Mouse (Mus musculus) midbrain, embryonic 10.5 days (tissue): ENCODE measurements around the gene Hadhb. TPM values are rescaled to one million over a fixed set of nuclear protein-coding genes. Genes with fewer than 3 reads are reported as not detected.

Source experiments
- DNase-seq: peaks from one replicate; pipeline ENCODE4 v3.0.0-alpha.2; 2017; ENCODE audit warnings: low spot score
- H3K27ac ChIP-seq: fragments of 300-500 bp; sonication (generic); replicated peaks from 2 replicates; pipeline ENCODE4 v1.5.1; 2016; ENCODE audit warnings: mild to moderate bottlenecking
- H3K27me3 ChIP-seq: fragments of 300-500 bp; sonication (generic); 2 replicates; pipeline ENCODE4 v1.6.1; 2016; ENCODE audit warnings: low read depth, mild to moderate bottlenecking; ENCODE audit not compliant: poor library complexity, severe bottlenecking
- H3K36me3 ChIP-seq: fragments of 300-500 bp; sonication (generic); 2 replicates; pipeline ENCODE4 v1.6.1; 2016; ENCODE audit warnings: mild to moderate bottlenecking, moderate library complexity
- H3K4me1 ChIP-seq: fragments of 300-500 bp; sonication (generic); 2 replicates; pipeline ENCODE4 v1.6.1; 2016
- H3K4me3 ChIP-seq: fragments of 300-500 bp; sonication (generic); 2 replicates; pipeline ENCODE4 v1.5.1; 2016; ENCODE audit warnings: mild to moderate bottlenecking, moderate library complexity
- H3K9me3 ChIP-seq: fragments of 300-500 bp; sonication (generic); replicated peaks from 2 replicates; pipeline ENCODE4 v1.6.1; 2016; ENCODE audit warnings: mild to moderate bottlenecking
- WGBS: fragments of 180-500 bp; shearing (Covaris S2); methylation state at CpG from one replicate; pipeline ENCODE4 v1.1.7; 2016; 5-methylcytosine and 5-hydroxymethylcytosine counted together
- polyA plus RNA-seq: library from polyadenylated mRNA; unstranded; fragments of >200 nt; fragmentation: Nextera tagmentation; extraction: Ambion mirVana; gene quantifications from 2 replicates; pipeline ENCODE4 v1.2.1, GENCODE M21; 2016

The Hadhb gene
- polyA plus RNA-seq, 1 experiment from 2014 or later = 104 TPM

GRCm38 (mm10) chr5:30135711-30136231, 19.3 kb upstream of the Hadhb start:
- H3K36me3 ChIP-seq = peaks cover 89% of the 10 kb centered on the region
- H3K27me3 ChIP-seq = no peaks in the 10 kb centered on the region
- H3K9me3 ChIP-seq = no peaks in the 10 kb centered on the region
- no peak for DNase-seq
- H3K4me3 ChIP-seq = no peak overlapping the region
- H3K4me1 ChIP-seq = no peaks in the 10 kb centered on the region
- 92% methylated on average over 11 of the region's 11 CpGs for WGBS
- no peak overlapping the region for H3K27ac ChIP-seq

- Histone ChIP-seq H3K4me1 (no peaks in the 10 kb centered on the region), H3K4me3 (no peak overlapping the region), H3K27ac (no peak overlapping the region), H3K27me3 (no peaks in the 10 kb centered on the region), H3K9me3 (no peaks in the 10 kb centered on the region), H3K36me3 (peaks cover 92% of the 10 kb centered on the region)
- DNase-seq = no peak
- 93% methylated on average over 9 of the region's 9 CpGs for WGBS
Measured at GRCm38 (mm10) chr5:30137271-30137670, 17.8 kb upstream of the Hadhb start.

- Histone ChIP-seq H3K27me3 (no peaks in the 10 kb centered on the region), H3K4me3 (no peak overlapping the region), H3K4me1 (no peaks in the 10 kb centered on the region), H3K9me3 (no peaks in the 10 kb centered on the region), H3K27ac (no peak overlapping the region), H3K36me3 (peaks cover 92% of the 10 kb centered on the region)
- DNase-seq = no peak
- 90% methylated on average over 4 of the region's 4 CpGs for WGBS
Measured at GRCm38 (mm10) chr5:30138193-30138592, 16.9 kb upstream of the Hadhb start.

DNA sequence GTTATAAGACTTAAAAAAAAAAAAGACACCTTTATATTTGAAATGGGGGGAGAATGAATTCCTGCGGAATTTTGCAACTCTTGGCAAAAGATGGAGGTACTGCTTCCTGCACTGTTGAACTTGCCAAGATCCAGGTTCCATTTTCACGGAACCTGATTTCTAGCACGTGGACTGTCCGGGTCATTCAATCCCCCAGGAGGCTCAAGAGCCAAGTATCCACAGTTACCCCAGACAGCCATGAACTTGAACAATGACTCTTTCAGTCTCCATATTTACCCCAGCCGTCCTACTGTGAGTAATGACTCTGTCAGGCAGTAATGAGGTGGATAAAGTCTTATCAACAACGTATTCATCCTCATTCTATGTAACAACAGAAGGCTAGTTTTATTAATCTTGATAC, 8.5 kb upstream of the Hadhb start:
- Histone ChIP-seq H3K9me3 (no peaks in the 10 kb centered on the region), H3K36me3 (peaks cover 49% of the 10 kb centered on the region), H3K4me1 (no peaks in the 10 kb centered on the region), H3K27ac (no peak overlapping the region), H3K27me3 (no peaks in the 10 kb centered on the region), H3K4me3 (no peak overlapping the region)
- WGBS = 95% methylated on average over 6 of the region's 6 CpGs
- no peak for DNase-seq

DNA sequence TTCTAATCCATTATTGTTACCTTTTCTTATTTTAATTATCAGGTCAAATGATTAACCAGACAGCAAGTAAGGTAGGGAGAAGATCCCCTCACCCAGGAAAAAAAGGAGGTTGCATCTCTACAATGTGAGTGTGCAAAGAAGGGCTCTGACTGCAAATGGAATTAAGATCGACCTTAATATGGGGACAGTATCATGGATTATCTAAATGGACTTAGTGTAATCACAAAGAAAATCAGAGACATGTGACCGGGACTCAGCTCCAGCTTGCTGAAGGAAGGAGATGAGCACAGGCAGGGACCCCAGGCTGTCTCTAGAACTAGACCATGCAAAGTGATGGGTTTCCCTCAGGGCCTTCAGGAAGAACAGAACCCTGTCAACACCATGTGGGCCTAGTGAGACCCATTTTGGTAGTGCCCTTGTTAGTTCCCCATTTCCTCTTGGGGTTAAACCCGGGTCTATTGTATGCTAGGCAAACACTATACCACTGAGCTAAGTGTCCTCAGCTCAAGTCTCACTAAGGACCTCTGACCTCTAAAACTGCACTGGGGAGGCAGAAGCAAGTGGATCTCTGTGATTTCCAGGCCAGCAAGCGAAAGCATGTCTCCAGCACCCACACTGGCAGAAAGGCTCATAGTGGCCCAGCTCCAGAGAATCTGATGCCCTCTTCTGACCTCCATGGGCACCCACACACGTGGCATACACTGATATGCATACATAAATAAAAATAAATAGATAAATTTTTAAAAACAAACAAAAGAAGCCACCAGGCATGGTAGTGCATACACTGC, 6.7 kb upstream of the Hadhb start:
- Histone ChIP-seq H3K9me3 (no peaks in the 10 kb centered on the region), H3K36me3 (peaks cover 31% of the 10 kb centered on the region), H3K27me3 (no peaks in the 10 kb centered on the region), H3K4me3 (no peak overlapping the region), H3K4me1 (no peaks in the 10 kb centered on the region), H3K27ac (no peak overlapping the region)
- 89% methylated on average over 5 of the region's 5 CpGs for WGBS
- no peak for DNase-seq

- WGBS = 90% methylated on average over 4 of the region's 4 CpGs
- DNase-seq = no peak
- no peaks in the 10 kb centered on the region for H3K27me3 ChIP-seq
- H3K9me3 ChIP-seq = no peaks in the 10 kb centered on the region
- peaks cover 2% of the 10 kb centered on the region for H3K36me3 ChIP-seq
- H3K4me3 ChIP-seq = no peak overlapping the region
- H3K4me1 ChIP-seq = peaks cover 20% of the 10 kb centered on the region
- H3K27ac ChIP-seq = no peak overlapping the region
Measured at GRCm38 (mm10) chr5:30152007-30152406, 3.0 kb upstream of the Hadhb start.

- Histone ChIP-seq H3K36me3 (no peaks in the 10 kb centered on the region), H3K4me3 (no peak overlapping the region), H3K27ac (no peak overlapping the region), H3K27me3 (no peaks in the 10 kb centered on the region), H3K4me1 (peaks cover 20% of the 10 kb centered on the region), H3K9me3 (no peaks in the 10 kb centered on the region)
- no peak for DNase-seq
- WGBS = 94% methylated on average over 1 of the region's 1 CpGs
Measured at GRCm38 (mm10) chr5:30152413-30152812, 2.6 kb upstream of the Hadhb start.

GRCm38 (mm10) chr5:30153222-30153621, 1.8 kb upstream of the Hadhb start:
- Histone ChIP-seq H3K4me3 (no peak overlapping the region), H3K27me3 (no peaks in the 10 kb centered on the region), H3K27ac (no peak overlapping the region), H3K9me3 (no peaks in the 10 kb centered on the region), H3K36me3 (no peaks in the 10 kb centered on the region), H3K4me1 (peaks cover 20% of the 10 kb centered on the region)
- 94% methylated on average over 2 of the region's 2 CpGs for WGBS
- DNase-seq = no peak

- Histone ChIP-seq H3K27ac (peak overlapping the region; percentile 99), H3K4me3 (peak overlapping the region; percentile 81), H3K27me3 (no peaks in the 10 kb centered on the region), H3K36me3 (no peaks in the 10 kb centered on the region), H3K4me1 (peaks cover 20% of the 10 kb centered on the region), H3K9me3 (no peaks in the 10 kb centered on the region)
- WGBS = 27% methylated on average over 4 of the region's 4 CpGs
- no peak for DNase-seq
Measured at GRCm38 (mm10) chr5:30154013-30154412, 1.0 kb upstream of the Hadhb start.

DNA sequence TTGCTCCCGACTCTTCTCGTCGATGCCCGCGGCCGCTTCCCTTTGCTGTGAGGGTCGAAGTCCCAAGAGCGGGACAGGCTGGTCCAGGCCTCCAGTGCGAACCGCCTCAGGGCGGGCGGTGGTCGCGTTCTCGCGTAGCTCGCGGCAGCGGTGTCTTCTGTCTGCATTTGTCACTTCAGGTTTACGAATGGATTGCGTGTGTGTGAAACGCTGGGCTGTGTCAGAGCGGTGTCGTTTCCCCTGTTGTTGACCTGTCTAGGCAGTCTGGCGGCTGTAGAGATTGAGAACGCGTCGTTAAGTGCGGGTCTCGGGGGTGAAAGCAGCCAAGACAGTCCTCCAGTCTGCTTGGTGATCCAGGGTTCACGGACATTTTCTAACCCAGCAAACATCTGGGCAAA, 346 bp downstream of the Hadhb start:
- WGBS = under 1% methylated on average over 31 of the region's 31 CpGs
- Histone ChIP-seq H3K9me3 (no peaks in the 10 kb centered on the region), H3K27me3 (no peaks in the 10 kb centered on the region), H3K4me3 (peak overlapping the region; percentile 81), H3K36me3 (no peaks in the 10 kb centered on the region), H3K27ac (peak overlapping the region; percentile 99), H3K4me1 (peaks cover 20% of the 10 kb centered on the region)
- DNase-seq = no peak

GRCm38 (mm10) chr5:30155821-30156629, 977 bp downstream of the Hadhb start:
- no peaks in the 10 kb centered on the region for H3K36me3 ChIP-seq
- peak overlapping the region; percentile 99 for H3K27ac ChIP-seq
- H3K4me1 ChIP-seq = peaks cover 20% of the 10 kb centered on the region
- H3K9me3 ChIP-seq = no peaks in the 10 kb centered on the region
- peak overlapping the region; percentile 81 for H3K4me3 ChIP-seq
- no peak for DNase-seq
- WGBS = 41% methylated on average over 13 of the region's 13 CpGs
- H3K27me3 ChIP-seq = no peaks in the 10 kb centered on the region

- DNase-seq = no peak
- Histone ChIP-seq H3K4me3 (no peak overlapping the region), H3K9me3 (no peaks in the 10 kb centered on the region), H3K27ac (no peak overlapping the region), H3K36me3 (0 out of 2 replicates have a peak, but pooled peaks cover 4% of the 10 kb centered on the region), H3K4me1 (peaks cover 15% of the 10 kb centered on the region), H3K27me3 (no peaks in the 10 kb centered on the region)
- 89% methylated on average over 6 of the region's 6 CpGs for WGBS
Measured at GRCm38 (mm10) chr5:30159601-30160000, 4.6 kb downstream of the Hadhb start.

- Histone ChIP-seq H3K4me1 (0 out of 2 replicates have a peak, but pooled peaks cover 3% of the 10 kb centered on the region), H3K9me3 (no peaks in the 10 kb centered on the region), H3K27ac (no peak overlapping the region), H3K27me3 (no peaks in the 10 kb centered on the region), H3K4me3 (no peak overlapping the region), H3K36me3 (peaks cover 11% of the 10 kb centered on the region; the same call in 1 of the 2 replicates)
- DNase-seq = no peak
- 94% methylated on average over 1 of the region's 1 CpGs for WGBS
Measured at GRCm38 (mm10) chr5:30161836-30162235, 6.8 kb downstream of the Hadhb start.
